Mouse (Mus musculus) ovary, postnatal 10 days (tissue): Measurements from ENCODE around the gene Gm49366.
"Not testable (repeated sequence)": the region's sequence is repeated elsewhere in the genome, so short reads cannot be mapped to it uniquely, and the experiment has no call there.

ENCODE experiments used
- DNase-seq: peaks from one replicate; pipeline ENCODE4 v3.0.0; 2022; ENCODE audit warnings: low spot score

The Gm49366 gene

GRCm38 (mm10) chr12:84032854-84033253, 5.9 kb upstream of the Gm49366 start:
- DNase-seq: no peak

DNA sequence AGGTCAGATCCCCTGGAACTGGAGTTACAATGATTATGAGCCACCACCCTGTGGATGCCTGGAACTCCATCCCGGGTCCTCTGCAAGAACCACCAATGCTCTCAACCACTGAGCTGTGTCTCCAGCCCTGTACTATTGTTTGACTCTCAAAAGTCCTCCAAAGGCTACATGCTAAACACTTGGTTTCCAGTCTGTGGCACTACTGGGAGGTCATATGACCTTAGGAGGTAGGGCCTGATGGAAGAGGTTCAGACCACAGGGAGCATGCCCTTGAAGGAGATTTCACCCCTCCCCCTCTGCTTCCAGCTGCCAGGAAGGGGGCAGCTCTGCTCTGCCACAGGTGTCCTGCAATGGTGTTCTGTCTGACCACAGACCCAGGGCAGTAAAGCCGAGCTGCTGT, 5.4 kb upstream of the Gm49366 start:
- not testable (repeated sequence) for DNase-seq

DNA sequence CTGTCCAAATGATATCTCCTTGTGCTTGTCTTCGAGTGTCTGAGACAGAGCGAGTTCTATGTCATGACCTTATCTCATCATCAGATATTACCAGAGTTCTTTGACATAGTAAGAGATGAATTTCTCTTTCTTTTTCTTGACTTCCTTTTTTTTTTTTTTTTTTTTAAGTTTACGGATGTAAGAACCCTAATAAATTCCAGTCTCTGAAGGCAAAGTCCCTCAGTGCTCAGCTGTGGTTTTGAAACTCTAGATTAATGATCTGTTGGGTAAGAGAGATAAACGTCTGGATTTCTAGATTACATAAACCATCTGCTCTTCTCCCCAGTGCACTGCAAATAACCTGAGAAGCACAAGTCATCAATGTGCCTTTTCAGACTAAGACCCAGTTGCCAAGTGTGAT, 4.6 kb upstream of the Gm49366 start:
- DNase-seq: no peak

GRCm38 (mm10) chr12:84038241-84038640, 494 bp upstream of the Gm49366 start, which contains the start of gene Acot4:
Acot4 (plus strand) TSS chr12:84038379.
- DNase-seq: peak; percentile 12

DNA sequence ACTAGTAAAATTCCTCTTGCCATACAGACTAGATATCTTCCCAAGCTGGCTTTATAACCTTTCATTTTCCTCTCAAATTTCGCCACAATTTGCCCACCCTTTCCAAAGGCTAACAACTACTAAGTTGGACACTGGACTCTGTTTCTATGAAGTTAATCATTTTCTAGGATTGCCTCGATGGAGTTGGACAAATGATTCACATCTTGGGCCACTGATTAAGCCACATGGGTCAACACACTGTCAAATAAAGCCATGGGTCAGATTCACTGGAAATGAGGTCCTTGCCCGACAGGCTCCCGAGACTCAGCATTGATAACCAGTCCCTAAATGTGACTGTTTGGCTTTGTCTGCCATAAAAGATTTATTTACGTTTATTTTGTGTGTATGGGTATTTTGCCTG, 3.5 kb downstream of the Gm49366 start:
- DNase-seq: no peak

DNA sequence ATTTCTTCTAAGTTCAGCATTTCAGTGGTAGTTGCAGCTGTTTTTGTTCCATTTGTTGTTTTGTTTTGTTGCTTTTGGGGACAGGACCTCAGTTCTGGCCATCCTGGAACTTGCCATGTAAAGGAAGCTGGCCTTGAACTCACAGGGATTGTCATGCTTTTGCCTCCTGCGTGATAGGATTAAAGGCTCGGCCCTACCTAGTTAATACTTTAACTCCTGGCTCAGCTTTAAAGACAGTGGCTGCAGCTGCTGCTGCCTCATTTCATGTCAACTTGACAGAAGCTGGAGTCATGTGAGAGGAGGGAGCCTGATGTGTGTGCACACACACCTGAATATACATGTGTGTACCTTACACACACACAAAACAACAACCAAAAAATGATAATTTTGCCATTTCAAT, 5.3 kb downstream of the Gm49366 start:
- no peak for DNase-seq

GRCm38 (mm10) chr12:84046906-84047305, 8.2 kb downstream of the Gm49366 start:
- no peak for DNase-seq

DNA sequence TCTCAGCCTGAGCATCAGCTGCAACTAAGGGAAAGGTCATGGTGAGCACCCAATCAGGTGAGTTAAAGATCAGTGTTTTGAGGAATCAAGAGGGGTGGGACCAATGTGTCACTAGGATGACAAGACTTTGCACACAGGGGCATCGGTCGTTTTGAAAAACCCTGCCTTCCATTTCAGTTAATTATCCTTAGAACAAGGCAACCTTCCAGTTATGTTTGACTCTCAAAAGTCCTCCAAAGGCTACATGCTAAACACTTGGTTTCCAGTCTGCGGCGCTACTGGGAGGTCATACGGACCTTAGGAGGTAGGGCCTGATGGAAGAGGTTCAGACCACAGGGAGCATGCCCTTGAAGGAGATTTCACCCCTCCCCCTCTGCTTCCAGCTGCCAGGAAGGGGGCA, 12.0 kb downstream of the Gm49366 start:
- not testable (repeated sequence) for DNase-seq

DNA sequence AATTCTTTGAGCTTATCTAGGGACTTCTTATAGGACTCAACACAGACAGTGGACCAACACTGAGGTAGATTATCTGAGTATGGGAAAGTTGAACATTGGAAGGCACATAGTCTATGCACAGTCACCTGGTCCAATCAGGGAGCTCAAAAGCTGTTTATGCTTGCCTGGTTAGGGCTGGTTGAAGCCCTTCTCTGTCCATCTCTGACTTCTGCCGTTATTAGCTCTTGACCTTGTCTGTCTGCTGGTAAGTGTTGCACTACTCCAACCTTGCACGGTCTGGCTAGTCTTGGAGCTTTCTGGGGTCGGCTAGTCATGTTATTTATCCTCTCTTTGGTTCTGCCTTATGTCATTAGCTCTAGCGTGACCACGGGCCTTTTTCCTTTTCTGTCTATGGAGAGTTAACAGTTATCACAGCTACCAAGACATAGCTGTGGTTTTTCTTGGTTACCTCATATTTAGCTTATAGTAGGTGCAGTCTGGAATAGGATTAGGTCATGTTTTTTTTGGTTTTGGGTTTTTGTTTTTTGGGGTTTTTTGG, 13.3 kb downstream of the Gm49366 start, which contains the start of gene Acot3:
Gene Acot3 (plus strand): TSS at position 208 of the 538 bp plus-strand sequence.
- no peak for DNase-seq

DNA sequence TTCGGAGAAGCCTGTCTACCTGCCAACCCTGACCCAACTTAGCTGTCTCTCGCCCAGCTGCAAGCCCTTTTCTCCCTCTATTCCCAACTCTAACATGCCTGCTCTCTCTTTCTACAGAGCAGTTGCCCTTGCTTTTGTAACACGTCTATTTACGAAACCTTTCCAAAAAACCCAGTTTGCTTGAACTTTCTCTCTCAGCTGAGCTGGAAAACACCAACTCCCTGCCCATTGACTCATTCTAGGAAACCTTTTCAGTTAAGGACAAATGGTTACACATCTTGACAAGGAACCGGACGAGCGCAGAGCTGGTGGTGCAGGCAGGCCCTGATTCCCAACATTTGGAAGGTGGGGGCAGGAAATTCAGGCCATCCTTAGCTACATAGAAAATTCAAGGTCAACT, 13.9 kb downstream of the Gm49366 start:
- no peak for DNase-seq

GRCm38 (mm10) chr12:84053173-84053572, 14.4 kb downstream of the Gm49366 start:
- DNase-seq: no peak

GRCm38 (mm10) chr12:84053679-84054391, 15.1 kb downstream of the Gm49366 start:
- DNase-seq: no peak

GRCm38 (mm10) chr12:84060946-84061345, 22.2 kb downstream of the Gm49366 start:
- DNase-seq: no peak

GRCm38 (mm10) chr12:84062336-84062735, 23.6 kb downstream of the Gm49366 start:
- no peak for DNase-seq

GRCm38 (mm10) chr12:84063228-84063627, 24.5 kb downstream of the Gm49366 start:
- DNase-seq: no peak

DNA sequence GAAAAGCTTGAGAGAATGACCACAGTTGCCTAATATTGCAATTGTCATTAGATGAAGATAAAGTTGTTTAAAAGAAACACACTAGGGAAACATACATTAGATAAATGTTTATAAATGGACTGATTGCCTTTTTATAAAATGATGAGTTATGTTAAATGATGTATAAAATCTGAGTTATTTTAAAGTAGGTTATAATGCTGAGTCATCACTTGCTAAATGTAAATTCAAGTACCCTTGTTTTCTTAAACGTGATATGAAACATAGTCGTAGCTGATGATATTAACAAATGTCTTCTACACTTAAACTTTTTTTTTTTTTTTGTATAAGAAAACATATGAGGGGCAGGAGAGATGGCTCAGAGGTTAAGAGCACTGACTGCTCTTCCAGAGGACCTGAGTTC, 25.1 kb downstream of the Gm49366 start:
- no peak for DNase-seq

DNA sequence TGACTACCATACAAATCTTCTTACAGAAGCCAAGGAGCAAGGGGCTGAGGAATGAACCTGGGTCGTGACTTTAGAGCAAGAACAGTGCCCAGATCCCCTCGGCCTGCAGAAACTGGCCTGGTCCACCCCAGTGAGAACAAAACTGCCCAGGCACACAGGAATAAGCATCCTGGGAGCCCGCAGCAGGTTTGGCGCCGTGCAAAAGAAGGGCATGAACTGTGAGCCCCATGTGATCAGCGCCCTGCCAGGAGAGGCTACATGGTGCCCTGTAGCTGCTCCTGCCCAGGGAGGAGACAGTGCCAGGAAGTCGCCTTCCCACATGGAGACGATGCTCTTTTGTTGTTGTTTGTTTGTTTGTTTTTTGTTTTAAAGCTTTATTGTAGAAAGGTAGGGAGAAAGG, 25.9 kb downstream of the Gm49366 start:
- DNase-seq: no peak

DNA sequence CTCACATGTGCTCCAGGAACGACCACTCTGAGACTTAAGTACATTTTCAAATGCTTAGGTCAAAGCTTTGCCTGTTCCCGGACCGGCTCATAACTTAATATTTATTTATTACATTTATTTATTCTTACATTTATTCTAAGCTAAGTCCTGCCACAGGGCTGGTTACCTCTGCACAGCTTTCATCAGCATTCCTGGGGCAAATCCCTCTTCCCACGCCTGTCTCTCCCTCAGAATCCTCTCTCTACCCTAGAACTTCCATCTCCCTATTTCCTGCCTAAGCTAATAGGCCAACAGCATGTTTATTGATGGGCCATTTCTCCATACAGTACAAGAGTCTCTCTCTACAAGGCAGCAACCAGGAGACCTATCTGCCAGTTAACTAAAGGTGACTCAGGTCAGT, 29.0 kb downstream of the Gm49366 start:
- DNase-seq: no peak

DNA sequence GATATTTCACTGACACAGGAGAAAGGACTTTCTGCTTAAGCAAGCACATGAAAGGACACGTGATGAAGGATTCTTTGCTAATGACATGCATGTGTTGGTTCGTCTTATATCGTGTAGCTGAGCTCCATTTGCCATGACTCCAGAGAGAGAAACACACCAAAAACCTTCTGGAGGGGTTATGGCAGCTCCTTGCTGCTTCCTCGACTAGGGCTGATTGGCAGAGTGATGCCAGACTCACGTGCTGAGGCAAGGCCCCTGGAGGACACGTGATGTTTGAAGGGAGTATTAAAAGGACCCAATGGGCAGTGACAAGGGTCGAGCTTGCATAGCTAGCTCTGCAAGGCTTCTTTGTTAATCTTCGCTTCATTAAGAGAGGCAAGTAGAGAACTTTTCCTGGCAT, 29.6 kb downstream of the Gm49366 start:
- DNase-seq: no peak

- DNase-seq: no peak
Measured at GRCm38 (mm10) chr12:84068986-84069385, 30.3 kb downstream of the Gm49366 start, which contains the start of gene Acot5. Acot5 (plus strand) TSS chr12:84069325.

GRCm38 (mm10) chr12:84069582-84069981, 30.8 kb downstream of the Gm49366 start:
- peak; percentile 11 for DNase-seq

DNA sequence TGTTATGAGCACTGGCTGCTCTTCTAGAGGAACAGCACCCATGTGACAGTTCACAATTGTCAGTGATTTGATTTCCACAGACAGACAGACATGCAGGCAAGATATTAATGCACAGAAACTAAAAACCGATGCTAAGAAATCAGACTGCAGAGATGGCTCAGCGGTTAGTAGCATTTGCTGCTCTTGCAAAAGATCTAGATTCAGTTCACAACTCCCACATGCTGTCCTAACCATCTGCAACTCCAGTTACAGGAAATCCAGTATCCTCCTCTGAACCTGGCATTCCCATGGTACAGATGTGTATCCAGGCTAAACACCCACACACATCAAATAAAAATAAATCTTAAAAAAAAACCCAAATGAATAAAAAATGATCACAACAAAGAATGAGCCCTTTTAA, 33.0 kb downstream of the Gm49366 start:
- no peak for DNase-seq

DNA sequence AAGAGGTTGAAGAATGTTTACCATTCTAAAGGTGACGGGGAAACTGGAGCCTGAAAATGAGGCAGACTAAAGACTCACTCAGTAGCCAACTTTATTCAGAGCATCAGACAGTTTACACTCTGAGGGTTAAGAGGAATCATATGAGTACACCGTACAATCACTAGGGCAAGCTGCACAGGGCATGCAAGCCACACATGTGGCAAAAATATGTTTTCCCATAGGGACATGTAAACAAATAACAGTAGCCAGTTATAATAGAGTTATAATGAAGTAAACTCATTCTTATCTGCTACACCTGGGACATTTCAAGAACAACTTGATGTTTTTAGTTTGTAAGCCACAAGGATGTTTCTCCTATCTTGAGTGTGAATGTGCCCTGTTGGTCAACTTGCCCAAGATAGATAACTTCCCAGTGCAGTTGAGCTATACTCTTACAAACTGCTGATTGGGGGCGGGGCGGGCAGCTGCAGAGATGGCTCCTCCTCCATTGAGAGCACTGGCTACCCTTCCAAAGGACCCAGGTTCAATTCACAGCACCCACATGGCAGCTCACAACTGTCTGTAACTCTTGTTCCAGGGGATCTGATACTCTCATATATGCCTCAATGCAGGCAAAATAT, 38.7 kb downstream of the Gm49366 start:
- DNase-seq: no peak
